Mouse (Mus musculus): ENCODE measurements around the gene Arhgap10.
A peak's percentile ranks its signal among the peaks of the same experiment; 100 is the strongest.

The Arhgap10 gene

DNA sequence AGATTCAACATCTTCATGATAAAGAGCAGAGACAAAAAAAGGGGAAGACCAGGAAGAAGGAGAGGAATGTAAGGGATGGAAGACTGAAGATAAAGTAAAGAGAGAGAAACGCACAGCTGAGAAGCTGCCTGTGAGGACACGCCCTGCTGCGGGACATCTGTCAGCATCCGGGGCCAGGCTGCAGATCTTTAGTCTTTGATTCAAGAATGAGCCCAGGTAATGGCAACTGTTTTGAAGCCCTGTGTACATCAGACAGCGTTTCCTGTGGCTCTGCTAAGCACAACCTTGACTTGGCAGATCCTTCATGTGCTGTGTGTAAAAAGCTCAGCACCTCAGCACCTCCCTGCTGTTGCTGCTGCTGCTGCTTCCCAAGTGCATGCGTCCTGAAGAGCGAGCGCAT lies 134.1 kb downstream of the Arhgap10 start:
- no peak for DNase-seq

DNA sequence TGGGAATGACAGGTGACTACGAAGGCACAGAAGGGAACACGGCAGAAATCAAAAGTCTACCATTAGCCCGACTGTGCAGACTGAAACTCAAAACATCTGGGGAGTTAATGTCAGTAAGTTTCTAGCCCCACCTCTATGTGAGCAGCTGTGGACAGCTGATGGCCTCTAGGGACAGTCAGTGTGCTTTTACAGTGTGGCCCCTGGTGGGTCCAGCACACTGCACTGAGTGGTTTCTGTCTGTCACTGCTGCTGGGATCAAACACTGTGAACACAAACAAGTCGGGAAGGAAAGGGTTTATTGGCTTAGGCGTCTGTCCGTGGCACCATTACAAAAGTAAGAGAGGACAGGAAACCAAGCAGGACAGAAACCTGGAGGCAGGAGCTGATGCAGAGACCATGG lies 136.9 kb downstream of the Arhgap10 start:
- DNase-seq, result no peak

DNA sequence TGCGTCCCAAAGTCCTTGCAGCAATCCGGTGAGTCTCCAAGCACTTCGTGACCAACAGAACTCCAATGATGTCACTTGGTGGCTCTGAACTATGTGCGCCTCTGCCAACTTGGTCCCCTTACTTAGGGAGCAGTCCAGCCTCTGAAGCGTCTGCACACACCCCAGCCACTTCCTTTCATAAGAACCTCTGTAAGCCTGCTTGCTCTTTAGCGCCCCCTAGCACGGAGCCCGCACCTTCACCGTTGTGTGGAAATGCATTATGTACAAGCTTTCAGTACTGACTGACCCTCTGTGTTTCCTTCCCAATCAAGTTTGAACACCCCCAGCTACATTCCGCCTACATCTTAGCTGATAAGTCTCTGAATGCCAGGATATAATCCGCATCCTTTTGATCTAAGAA lies 138.5 kb downstream of the Arhgap10 start:
- no peak for DNase-seq

DNA sequence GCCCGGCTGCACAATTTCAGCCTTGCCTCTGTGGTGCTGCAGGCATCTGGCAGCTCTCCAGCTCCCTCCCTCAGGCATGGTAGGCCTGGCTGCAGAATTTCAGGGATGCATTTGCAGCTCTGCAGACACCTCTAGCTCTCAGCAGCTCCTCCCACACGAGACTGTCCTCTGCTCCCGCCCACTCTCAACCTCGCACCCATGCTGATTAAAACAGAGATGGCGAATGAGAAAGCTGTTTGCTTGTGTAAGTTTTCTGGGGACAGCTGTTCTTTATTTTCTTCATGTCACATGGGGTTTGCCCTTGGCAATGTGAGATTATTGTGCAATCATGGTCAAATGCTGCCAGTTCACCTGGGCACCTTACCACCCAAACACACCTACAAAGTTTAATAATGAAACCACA lies 141.3 kb downstream of the Arhgap10 start:
- DNase-seq, result peak; percentile 54 to 56

DNA sequence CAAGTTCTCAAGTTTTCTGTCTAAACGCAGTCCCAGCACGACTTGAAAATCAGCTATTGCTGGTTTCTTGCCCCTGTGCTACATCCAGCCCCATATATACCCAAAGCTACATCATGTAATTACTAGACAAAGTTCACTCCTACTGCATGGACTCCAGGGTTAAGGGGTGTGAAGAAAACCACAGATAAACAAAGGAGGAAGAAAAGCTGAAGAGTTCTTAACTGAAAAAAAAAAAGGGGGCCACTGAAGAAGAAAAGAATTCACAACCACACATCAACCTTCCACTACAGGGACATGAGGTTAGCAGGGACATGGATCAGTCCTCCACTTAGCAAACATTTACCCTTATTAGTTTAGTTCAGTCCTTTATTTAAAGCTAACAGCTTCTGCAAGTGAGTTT lies 141.8 kb downstream of the Arhgap10 start:
- no peak for DNase-seq

DNA sequence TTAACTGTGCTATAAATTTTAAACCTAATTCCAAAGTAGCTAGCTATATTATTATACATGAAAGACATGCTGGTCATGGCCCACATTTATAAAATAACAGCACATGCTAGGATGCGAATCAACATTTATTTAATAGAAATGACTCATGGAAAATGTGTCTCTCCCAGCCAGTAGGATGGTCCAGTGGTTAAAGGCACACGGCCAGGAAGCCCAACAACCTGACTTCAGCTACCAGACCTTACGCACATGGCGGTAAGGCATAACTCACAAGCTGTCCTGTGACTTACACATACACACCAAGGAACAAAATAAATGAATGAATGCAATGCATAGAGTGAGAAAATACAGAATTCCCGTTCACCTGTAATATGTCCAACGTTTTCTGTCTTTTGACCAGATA lies 146.7 kb downstream of the Arhgap10 start:
- no peak for DNase-seq

DNA sequence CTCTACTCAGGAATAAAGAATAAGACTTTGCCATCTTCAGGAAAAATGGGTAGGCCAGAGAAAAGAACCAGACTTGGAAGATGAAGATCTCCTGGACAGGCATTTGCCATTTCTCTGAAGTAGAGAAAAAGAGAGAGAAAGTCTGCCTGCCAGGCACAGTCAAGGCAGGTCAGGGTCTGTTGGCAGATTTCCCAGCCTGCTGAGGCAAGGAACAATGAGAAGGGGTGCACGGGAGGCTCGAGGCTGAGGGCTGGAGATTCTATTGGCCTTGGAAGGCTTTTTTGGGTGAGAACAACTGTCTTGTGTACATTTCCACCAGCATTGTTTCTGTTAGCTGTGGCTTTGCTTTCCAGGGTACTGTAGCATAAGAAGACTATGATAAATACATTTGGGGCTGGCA lies 147.4 kb downstream of the Arhgap10 start:
- DNase-seq, result peak; percentile 54 to 68

DNA sequence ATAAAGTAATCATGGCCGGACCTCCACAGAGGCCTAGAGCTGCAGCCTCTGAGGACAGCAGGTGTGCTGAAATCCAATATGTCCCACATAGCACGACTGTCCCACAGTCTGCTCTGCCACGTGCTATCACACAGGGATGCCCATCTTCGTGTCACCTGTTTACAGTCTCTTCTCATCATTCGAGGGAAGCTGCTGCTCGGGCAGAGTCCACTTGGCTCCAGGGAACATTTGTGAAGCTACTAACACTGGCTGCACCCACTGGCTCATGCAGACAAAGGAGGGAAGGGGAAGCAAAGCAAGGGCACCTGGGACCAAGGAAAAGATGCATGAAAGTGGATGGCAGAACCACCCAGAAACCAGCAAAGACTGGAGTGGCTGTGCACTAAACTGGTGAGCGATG lies 148.1 kb downstream of the Arhgap10 start:
- peak; percentile 53 to 74 for DNase-seq

DNA sequence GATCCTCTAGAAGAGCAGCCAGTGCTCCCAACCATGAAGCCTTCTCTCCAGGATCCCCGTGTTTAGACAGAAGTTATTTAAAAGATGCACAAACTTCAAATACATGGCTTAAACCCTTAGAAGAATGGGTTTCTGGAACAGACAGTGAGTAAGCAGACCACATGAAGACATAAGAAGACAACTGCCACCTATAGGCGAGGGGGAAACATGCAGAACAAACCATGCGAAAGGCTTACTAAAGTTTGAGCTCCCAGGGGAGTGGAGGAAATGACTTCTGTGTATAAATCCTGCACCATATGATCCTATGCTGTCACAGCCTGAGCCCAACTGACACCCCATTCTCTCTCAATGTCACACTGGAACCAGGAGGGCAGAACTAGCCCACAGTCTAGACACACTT lies 150.7 kb downstream of the Arhgap10 start:
- DNase-seq, result peak in 1 of 2 experiments; percentile 47

DNA sequence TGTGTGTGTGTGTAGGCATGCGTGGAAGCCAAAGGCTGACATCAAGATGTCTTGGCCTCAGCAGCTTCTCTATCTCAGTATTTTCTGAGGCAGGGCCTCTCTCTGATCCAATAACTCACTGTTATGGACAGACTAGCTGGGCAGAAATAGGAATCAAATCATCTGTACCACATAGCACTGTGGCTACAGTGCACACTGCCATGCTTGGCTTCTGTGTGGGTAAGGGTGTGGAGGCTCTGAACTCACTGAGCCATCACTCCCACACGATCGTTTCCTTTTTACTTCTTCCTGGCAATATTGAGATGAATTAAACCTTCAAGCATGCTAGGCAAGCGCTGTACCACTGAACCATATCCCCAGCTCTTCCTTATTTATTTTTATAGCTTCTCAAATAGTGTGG lies 151.3 kb downstream of the Arhgap10 start:
- no peak for DNase-seq

DNA sequence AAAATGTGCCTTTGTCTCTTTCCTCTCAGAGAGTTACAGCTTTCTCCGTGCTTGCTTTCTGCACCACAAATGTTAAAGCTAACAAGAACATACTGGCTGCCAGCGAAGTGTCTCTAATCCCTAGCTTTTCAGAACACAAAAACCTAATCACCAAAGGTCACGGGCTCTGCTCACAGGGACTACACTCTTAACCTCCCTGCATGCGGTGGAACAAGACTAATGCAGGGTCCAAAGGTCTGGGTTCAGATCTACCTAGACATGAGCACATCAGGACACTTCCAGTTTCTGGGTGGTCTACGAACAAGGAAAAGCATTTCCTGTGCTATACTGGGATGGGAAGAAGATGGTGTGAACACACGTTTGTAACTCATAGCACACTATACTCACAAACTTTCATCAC lies 151.8 kb downstream of the Arhgap10 start:
- peak; percentile 16 to 53 for DNase-seq

DNA sequence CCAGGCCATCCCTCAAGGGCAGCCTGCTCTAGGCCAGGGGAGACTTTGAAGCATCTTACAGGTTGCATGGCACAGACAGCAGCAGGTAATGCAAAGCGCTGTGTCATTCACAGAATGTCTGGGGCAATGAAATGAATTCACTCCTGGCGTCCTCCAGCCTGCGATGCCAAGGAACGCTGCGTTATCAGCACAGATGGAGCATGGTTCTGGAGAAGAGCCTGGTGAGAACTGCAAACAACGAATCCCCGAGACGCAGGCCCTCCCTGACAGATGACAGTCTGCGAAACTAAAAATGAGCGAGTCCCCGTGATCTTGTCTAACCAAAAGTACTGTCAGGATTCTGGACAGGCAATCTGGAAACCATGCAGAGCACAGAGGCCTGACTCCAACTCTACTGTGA lies 153.3 kb downstream of the Arhgap10 start:
- no peak for DNase-seq

DNA sequence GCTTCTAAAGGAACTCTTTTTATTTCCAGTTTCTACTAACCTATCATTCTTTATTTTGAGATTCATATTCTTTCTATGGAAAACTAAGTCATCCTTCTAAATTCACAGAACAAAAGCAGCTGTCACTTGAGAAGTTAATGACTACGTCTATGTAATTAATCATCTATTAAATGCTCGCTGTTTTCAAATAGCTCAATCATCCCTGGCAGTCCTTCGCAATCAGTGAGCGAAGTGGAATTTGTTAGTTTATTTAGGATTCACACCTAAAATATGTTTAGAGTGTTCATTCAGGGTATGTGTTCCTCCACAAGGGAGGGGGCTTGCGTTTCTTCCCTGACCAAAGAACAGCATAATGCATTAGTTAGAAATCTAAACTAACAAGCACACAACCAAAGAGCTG lies 156.9 kb downstream of the Arhgap10 start:
- DNase-seq, result no peak

DNA sequence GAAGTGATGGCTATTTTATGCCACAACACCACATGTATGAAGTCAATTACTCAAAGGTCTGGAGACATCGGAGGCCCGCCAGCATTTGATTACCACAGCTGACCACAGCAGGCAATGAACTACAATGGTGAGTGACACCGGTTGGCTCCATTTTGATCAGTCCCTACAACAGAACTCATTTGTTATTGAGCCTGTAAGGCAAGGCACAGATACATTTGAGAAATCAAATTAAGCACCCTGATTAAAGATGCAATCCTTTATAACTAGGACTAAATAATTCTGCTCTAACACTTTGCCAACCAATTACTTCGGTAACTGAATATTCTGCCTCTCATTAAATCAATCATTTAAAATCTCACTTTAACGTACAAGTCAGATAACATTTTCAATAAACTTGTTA lies 157.3 kb downstream of the Arhgap10 start:
- no peak for DNase-seq

DNA sequence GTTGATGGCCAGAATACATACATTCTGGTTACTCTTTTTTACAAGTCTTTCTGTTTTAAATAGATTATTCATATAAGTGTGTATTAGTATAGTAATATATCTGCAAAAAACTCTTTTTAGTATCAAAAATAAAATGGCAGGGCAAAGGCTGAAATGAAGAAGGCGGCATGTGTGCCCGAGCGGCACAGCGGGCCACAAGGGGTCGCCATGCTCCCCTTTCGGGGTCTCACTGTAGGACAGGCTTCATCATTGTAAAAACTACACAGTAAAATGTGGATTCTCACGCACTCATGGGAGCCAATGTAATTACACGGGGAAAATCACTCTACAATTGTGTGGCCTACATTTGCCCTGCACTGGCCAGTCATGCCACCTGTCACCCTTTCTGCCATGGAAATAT lies 160.6 kb downstream of the Arhgap10 start:
- no peak for DNase-seq

DNA sequence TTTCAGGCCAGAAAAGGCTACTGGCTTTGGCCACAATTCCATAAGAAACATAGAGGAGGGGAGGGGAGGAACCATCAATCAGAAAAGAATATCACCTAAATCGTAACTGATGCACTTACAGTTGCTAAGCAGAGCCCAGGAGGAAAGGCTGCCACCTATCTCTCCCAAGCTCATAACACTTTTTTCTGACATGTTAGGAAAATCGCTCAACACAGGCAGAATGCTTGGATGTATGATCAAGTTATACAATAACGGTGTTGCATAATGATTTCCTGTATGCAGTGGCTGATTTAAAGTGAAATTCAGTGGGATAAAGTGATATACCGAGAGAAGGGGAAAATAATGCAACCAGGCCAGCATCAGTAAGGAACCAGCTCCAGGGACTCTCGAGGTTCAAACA lies 162.4 kb downstream of the Arhgap10 start:
- no peak for DNase-seq

DNA sequence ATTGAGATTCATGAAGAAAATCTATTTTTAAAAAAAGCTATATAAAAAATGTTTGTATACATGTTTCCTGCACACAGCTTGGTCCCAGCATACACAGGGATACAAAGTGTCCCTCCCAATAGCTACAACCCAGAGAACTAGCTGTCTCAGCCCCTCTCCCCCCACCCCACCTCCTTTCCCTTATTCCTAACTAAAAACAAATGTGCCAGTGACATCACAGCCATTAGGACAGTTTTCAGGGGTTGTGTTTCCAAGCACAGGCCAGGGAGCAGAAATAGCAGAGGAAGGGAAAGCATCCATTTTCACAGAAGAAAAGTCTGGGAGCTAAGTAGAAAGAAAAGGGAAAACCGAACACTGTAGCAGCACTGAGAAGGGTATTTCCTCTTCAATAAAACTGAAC lies 163.6 kb downstream of the Arhgap10 start:
- no peak for DNase-seq

DNA sequence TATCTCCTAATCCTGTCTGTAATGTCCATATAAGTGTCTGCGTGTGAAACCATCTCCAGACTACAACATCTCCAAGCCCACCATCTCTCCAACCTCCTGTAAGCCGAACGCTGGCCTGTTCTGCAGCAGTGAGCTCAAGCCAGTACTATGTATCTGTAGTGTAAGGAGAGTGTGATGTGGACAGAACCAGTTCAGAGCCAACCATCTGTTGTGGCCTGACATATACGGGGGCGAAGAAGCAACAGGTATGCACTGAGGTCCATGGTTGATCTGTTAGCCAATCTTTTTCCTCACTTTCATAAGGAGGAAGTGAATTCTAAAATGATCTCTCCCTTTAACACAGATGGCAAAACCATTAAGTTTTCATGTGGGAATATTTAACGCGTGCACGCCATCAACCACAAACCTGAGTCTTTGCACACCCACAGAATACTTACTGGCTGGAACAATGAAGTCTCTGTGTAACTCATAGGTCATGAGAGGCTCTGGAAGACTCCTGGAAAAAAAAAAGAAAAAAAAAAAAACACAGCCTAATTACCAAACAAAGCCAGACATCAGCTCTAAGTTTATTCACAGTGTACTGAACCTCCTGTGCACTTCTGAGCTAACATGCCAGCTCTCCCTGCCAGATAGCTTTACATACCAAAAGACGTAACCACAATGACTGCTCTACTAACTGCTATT lies 166.4 kb downstream of the Arhgap10 start:
- DNase-seq, result no peak

DNA sequence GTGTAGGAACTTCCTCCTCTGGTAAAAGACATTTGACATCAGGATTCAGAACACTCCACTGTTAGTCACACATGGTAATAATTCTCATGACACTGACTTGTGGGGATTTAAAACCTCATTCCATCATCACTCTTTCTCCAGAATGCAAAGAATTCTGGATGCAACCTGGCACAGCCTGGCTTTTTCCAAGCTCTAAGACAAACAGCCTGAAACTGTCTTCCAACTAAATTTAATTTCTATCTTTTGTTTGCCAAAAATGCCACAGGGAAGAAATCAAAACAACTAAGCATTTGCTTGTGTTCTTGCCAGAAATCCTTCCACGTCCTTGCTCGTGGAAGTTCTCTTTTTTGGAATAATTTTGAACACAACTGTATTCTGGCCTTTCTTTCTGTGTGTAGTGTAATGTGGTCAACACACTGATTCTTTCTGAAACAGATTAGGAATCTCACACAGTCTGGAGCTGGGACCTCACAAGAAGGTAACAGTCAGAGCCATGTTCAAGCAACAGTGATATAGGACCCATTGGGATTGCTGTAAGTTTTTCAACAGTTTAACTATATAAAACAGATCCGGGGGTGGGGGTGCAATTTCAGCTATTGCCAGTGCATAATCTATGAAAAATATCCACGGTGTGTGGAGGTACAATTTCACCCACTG lies 167.5 kb downstream of the Arhgap10 start:
- no peak for DNase-seq

DNA sequence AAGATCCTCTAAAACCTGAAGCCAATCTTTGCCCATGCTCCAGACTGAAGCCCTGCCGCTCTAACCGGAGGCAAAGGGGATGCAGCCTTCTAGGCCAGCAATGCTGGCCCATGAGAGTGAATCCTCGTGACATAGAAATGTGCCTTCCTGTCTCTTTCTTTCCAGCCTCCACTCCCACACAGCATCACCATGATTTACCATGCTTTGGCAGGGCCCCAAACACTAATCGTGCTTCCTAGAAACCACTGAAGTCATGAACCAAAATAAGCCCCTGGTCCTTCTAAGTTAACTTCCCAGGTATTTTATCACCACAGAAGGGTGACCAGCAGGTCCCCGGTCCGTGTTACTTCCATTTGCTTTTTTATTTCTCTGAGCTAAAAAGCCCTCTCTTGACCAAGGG lies 173.8 kb downstream of the Arhgap10 start:
- peak in 1 of 2 experiments; percentile 47 for DNase-seq

DNA sequence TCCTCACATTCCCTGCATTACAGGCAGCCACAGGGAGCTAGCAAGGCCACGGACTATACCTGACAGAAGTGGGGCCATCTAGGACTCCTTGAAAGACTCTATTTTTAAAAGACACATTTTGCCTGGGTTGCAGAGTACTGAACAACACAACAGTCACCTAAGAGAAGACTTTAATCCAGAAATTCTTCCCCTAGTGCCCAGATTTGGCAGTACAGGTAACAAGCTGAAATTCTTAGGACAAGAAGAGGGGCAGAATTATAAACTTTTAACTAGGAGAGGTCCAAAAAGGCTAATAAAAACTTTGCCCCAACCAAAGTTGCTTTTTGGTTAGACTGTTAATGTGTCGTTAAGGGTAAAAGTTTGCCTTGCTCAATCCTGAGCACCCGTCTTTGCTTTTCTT lies 174.4 kb downstream of the Arhgap10 start:
- DNase-seq, result no peak

DNA sequence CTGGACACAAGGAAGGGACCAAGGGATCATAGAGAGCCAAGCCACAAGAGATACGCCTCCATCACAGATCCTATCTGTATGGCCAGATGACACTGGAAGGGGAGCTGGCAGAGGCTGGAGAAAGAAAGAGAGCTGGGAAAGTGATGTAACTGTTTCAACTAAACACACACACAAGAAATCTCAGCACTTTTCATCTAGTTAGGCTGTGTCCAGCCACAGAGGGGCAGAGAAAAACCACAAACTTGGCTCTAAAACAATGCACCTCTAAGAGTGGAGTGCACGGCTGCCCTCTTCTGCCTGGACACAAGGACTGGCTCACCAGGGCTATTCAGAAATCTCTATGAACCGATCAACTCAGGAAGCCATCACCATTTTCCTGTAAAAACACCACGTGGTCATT lies 175.6 kb downstream of the Arhgap10 start:
- DNase-seq, result no peak

DNA sequence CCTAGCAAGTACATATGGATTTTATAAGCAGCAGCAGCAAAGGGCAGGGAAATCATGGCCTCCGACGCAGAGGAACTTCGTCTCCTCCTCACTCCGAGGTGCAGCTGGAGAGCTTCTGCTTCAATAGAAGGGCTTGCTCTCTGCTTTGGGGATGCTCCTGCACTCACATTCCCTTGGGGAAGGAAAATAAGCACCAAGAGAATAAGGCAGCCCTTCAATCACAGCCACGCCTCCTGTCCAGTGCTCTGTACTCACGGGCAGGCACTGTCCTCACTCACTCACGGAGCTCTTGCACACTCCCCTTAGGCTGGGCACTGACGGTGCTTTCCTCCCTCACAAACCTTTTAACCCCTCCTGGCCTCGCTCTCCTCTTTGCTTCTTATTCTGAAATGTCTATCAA lies 176.4 kb downstream of the Arhgap10 start:
- no peak for DNase-seq

DNA sequence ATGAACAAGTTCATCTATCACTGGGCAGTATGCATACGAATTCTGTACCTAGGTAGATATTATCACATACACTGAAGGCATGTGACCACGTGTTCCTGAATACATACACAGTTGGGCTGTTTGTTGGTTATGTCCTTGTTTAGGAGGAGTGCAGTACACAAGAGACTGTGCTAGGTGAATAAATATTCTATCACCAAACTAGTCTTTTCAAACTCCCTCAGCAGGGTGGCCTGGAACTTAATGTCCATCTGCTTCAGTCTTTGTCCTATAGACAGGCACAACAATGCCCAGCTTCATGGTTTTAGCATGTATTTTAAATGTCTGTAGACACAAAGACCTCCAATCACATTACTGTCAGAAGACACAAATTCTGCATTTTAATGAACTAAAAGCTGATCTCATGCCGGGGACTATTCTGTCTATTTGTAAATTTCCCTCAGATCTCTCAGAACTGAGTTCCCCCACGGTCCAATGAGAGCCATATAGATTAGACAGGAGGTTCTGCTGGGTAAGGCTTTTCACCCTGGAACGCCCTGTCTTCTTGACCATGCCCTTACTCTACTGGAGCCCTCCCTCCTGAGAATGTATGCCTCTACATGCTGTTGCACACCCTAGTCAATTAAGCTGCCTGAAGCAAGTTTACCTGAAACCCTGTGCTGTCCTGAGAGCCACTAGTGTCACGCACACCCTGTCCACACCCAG lies 177.6 kb downstream of the Arhgap10 start:
- DNase-seq, result no peak
